Mouse (Mus musculus) adrenal gland, postnatal 25 days (tissue): ENCODE measurements around the gene Susd1. TPM values are rescaled to one million over a fixed set of nuclear protein-coding genes. Genes with fewer than 3 reads are reported as not detected.

ENCODE experiments used
- DNase-seq: peaks from one replicate; pipeline ENCODE4 v3.0.0; 2021; ENCODE audit warnings: mixed read lengths
- total RNA-seq: library from RNA; stranded (reverse); gene quantifications from 2 replicates; pipeline ENCODE4 v1.2.3, GENCODE M21; 2021

The Susd1 gene
- total RNA-seq, 1 experiment from 2014 or later, result 2.8 TPM

- DNase-seq, result no peak
These were observed 100.9 kb downstream of the Susd1 start for GRCm38 (mm10) chr4:59337533-59337885.

DNA sequence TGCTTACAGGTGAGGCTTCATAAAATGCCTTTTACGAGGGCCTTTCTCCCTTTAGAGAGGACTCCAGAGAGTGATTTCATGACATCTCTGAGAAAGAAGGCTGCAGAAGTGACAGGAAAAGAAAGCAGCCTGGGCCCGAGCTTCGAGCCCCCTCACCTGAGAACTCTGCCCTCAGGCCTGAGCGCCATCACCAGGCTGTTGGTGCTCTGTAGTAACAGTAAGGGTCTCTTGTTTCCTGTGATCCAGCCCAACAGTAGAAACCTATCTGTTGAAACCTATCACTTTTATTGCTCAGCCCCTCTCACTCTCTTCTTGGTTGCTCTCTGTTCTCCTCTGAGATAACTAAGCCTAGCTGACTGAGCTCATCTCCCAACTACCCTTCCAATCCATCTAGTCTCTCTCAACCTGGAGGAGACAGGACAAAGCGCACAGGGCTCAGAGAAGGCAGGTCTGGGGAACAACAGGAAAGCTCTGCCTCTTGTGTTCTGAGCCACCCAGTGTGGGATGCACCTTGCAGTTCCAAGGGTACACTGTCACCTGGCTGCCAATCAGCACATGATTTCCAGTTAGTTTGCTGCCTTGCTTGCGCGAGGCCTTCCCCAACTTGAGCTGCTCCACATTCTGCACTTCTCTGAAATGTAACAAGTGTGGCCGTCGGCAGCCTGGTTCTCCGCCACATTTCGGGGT lies 101.4 kb downstream of the Susd1 start:
- DNase-seq, result no peak

DNA sequence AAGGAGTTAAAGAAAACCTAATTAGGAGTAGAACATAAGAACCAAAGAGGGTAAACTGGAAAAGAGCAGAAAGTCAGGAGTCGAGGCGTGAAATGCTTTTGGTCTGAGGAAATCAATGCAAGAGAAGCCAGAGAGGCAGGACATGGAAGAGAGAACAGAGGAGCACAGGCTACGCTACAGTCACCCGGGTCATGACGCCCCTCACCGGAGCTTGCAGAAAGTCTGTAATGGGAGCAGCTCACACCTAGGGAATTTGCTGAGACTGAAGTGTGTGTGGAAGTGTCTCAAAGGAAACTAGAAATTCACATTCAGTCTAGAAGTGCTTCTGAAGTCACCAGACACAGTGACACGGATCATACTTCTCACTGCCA lies 102.0 kb downstream of the Susd1 start:
- no peak for DNase-seq

- DNase-seq, result no peak
These were observed 102.6 kb downstream of the Susd1 start for GRCm38 (mm10) chr4:59335616-59336438.

DNA sequence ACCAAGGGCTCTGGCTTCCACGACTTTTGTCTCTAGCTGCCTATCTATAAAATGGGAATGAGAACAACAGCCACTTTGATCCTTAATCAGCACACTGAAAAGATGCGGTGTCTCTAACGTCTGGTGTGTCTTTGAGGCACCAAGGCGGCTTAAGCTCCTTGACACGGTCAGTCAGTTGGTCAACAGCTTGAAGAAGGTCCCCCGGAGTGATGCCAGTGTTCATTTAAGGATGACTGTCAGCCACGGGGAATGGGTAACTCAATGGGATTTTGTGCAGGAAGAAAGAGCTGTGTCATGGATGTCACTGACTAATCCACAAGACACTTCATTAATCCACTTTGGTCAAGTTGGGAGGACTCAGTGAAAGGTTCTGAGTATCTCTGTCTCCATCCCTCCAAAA lies 103.3 kb downstream of the Susd1 start:
- DNase-seq, result no peak

DNA sequence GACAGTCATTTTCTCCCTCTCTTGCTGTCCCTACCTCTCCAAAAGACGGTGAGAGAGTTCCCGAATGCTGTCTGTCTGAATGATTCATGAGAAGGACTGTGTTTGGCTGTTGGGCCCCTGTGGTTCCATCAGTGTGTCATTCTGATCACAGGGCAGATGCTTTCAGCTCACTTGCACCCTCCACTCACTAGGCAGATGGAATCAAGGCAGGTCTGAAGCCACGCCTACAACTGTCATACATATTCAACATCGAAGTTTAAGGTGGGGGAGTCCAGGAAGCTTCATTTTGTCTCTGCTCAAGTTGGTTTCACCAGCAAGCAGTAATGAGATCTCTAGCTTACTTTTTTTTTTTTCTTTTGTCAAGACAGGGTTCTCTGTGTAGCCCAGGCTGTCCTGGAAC lies 104.2 kb downstream of the Susd1 start:
- DNase-seq, result no peak

- no peak for DNase-seq
These were observed 105.0 kb downstream of the Susd1 start for GRCm38 (mm10) chr4:59333424-59333895.

DNA sequence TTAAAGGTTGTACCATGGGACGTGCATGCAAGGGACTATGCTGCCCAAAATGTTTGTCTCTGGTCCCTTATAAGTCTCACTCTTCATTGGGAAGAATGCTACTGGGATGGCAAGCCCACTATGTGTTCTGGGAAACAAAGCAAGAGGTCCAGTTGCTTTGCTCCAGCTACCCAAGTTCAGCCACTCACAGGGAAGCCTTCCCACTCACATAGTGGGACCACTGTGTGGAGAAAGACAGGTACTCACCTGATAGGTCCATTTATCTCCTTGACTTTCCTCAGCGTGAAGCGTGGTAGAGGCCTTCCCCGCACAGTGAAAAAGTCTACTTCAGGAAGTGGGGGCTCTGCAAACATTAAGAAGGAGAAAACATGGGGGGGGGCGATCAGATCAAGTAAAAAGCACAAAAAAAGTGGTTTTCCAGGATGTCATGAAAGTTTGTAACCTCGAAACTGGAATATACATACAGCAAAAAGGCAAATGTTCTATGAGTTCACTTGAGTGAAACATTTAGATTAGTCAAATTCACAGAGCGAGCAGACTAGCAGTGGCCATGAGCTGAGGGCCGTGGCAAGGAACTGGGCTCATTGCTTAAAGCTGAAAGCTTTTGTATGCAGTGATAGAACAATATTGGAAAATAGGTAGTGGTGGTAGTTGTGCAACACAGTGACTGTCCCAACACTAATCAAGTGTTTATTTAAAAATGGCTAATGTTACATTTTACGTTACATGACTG lies 105.6 kb downstream of the Susd1 start:
- no peak for DNase-seq

GRCm38 (mm10) chr4:59332089-59332488 lies 106.3 kb downstream of the Susd1 start:
- peak; percentile 16 for DNase-seq

DNA sequence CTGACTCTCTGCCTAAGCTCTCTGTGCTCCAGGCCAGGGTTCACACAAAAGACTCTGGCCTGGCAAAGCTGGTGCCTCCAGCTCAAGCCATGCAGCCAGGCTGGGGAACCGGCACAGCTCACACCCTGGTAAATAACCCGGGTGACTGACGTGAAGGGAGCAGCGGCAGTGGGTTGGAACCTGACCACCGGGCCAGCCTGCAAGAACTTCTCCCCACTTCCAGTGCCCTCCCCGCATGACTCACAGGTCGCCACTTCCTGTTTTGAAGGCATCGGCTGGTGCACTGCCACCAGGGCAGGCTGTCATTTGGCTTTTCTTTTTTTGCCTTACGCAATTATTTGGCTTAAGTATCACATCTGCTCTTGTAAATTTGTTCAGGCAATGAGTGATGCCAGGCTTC lies 106.8 kb downstream of the Susd1 start:
- peak; percentile 86 for DNase-seq

GRCm38 (mm10) chr4:59330961-59331604 lies 107.3 kb downstream of the Susd1 start:
- DNase-seq, result no peak

DNA sequence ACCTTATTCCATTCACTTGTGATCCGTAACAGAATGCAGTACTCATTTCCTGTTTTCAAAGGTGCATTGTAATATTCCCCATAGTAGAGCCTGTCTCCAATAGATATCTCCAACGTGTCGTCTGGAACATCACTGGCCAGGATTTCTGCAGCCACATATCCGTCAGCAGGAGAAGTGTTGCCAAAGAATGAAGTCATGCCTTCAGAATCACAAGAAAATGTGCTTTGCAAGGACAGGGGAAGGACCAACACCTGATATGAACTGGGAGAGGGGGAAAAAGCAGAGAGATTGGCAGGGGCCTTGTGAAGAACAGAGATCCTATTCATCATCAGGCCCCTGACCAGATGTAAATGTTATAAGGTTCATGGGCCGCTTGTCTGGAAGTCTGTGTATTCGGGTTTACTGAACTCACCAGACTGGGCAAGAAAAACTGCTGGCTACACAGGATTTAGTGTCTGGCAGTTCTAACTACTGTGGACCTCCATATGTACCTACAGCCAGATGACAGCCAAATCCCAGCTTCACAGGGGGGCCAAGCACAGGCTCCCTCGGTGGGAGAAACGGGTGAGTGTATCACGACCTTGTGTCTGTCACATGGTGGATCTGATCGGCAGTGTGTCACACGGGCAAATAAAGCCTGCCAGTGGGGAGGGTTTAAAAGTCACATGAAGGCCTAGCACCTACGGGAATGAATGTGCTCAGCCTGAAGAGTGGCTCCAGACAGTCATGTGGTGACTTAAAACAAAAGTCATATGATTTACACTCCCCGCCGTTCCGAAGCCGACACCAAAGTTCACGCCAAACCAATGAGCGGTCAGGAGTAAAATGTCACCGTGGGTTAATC lies 108.8 kb downstream of the Susd1 start:
- DNase-seq, result peak; percentile 27

GRCm38 (mm10) chr4:59328821-59329220 lies 109.6 kb downstream of the Susd1 start:
- no peak for DNase-seq

DNA sequence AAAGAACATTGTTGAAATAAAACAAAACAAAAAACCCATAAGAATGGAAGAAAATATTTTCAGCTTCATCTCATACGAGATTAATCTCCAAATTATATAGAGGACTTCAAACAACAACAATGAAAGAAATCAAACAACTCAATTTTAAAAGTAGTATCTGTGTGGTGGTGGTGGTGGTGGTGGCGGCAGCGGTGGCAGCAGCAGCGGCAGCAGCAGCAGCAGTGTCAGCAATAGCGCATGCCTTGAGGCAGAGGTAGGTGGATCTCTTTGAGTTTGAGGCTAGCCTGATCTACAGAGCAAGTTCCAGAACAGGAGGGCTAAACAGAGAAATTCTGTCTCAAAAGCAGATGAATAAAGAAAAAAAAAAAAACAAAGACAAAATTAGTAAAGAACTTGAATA lies 110.4 kb downstream of the Susd1 start:
- no peak for DNase-seq

GRCm38 (mm10) chr4:59326031-59326760 lies 112.2 kb downstream of the Susd1 start:
- no peak for DNase-seq

DNA sequence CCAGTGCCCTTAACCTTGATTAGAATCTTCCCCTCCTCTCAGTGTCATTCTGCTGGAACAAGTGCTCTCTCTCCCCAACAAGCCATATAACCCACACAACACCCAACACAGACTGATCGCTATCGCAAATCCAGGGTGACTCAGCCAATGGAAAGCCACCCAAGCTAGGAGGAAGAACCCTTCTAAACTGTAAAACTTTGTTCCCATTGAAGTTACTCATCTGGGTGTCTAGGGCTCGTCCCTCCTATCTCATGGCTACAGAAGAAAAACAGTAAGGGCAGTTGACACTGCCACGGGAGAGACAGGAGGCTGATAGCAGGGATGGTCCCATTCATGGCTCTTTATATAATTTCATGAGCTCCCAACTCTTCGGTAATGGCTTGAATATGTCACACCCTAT lies 114.1 kb downstream of the Susd1 start:
- no peak for DNase-seq

- no peak for DNase-seq
These were observed 115.2 kb downstream of the Susd1 start for GRCm38 (mm10) chr4:59323231-59323651.

DNA sequence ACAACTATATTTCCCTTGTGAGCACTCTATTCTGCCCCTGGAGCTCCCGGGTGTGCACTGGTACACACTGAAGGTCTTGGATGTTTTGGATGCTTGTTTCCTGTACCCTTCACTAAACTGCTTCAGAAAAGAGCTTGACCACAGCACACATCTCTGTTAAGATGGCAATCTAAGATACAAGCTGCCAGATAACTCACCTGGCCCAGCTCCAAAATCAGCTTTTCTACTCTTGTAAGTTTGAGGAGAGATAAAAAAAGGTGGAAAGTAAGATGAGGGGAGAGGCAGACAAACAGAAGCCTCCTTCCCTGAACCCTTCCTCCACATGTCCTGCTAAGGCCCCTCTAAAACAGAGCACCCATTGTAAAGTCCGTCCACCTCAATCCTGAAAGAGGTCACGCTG lies 115.7 kb downstream of the Susd1 start:
- DNase-seq, result no peak

DNA sequence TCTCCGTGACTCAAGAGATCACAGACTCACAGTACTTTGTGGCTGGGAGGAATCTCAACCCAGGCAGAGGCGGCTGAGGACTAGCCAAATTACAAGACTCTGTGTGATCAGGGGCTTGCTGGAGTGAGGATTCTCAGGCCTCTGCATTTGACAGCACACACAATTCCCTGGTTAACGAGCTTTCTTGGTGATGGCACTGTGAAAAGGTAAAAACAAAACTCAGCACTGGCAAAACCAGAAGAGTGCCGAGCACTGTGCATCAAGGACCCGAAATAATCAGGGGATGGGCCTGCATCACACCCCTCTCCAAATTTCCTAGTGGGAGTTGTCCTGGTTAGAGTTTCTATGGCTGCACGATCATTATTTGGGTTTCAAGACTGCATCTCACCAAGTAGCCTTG lies 116.4 kb downstream of the Susd1 start:
- DNase-seq, result no peak

GRCm38 (mm10) chr4:59321181-59322008 lies 117.0 kb downstream of the Susd1 start:
- no peak for DNase-seq
